Mouse (Mus musculus): ENCODE results near the gene Pak1ip1. TPM values are rescaled to one million over a fixed set of nuclear protein-coding genes. Genes with fewer than 3 reads are reported as not detected.
"Not testable (repeated sequence)": the region's sequence is repeated elsewhere in the genome, so short reads cannot be mapped to it uniquely, and the experiment has no call there.

Pak1ip1 gene
- polyA plus RNA-seq, 1 experiment from 2014 or later, result 66.0 TPM

GRCm38 (mm10) chr13:40971831-40972230, 29.0 kb upstream of the Pak1ip1 start:
- no peak overlapping the region for H3K9ac ChIP-seq (replicated peaks; ENCODE audit: low read length)
- H3K4me2 ChIP-seq (ENCODE audit: low read length), result no peak overlapping the region
- no peak for ATAC-seq (ENCODE audit: low FRiP score, low TSS enrichment)
- WGBS, result 80% methylated on average over 2 of the region's 2 CpGs
- no peak overlapping the region for H3K4me3 ChIP-seq (replicated peaks; ENCODE audit: low read depth, low read length)
- H3K9me3 ChIP-seq (ENCODE audit: control insufficient read depth, low read length), result no peaks in the 10 kb centered on the region
- H3K27ac ChIP-seq (replicated peaks; ENCODE audit: low read depth, low read length), result no peak overlapping the region
- no peaks in the 10 kb centered on the region for H3K27me3 ChIP-seq (ENCODE audit: control insufficient read depth, insufficient read depth, low read length)
- no peak for DNase-seq
- no peaks in the 10 kb centered on the region for H3K4me1 ChIP-seq (ENCODE audit: control insufficient read depth, insufficient read depth, low read length)
- no peaks in the 10 kb centered on the region for H3K36me3 ChIP-seq (ENCODE audit: control insufficient read depth, insufficient read depth, low read length)

- DNase-seq (no peak), ATAC-seq (ENCODE audit: low FRiP score, low TSS enrichment) (no peak)
- Histone ChIP-seq H3K4me2 (ENCODE audit: low read length) (no peak overlapping the region), H3K27ac (replicated peaks; ENCODE audit: low read depth, low read length) (no peak overlapping the region), H3K9ac (replicated peaks; ENCODE audit: low read length) (no peak overlapping the region), H3K36me3 (ENCODE audit: control insufficient read depth, insufficient read depth, low read length) (no peaks in the 10 kb centered on the region), H3K9me3 (ENCODE audit: control insufficient read depth, low read length) (no peaks in the 10 kb centered on the region), H3K4me3 (replicated peaks; ENCODE audit: low read depth, low read length) (no peak overlapping the region), H3K4me1 (ENCODE audit: control insufficient read depth, insufficient read depth, low read length) (no peaks in the 10 kb centered on the region), H3K27me3 (ENCODE audit: control insufficient read depth, insufficient read depth, low read length) (no peaks in the 10 kb centered on the region)
- WGBS, result 65% methylated on average over 5 of the region's 5 CpGs
Measured at GRCm38 (mm10) chr13:40972976-40973375, 27.8 kb upstream of the Pak1ip1 start.

- no peak overlapping the region for H3K4me3 ChIP-seq (replicated peaks; ENCODE audit: low read depth, low read length)
- no peak overlapping the region for H3K9ac ChIP-seq (replicated peaks; ENCODE audit: low read length)
- no peaks in the 10 kb centered on the region for H3K27me3 ChIP-seq (ENCODE audit: control insufficient read depth, insufficient read depth, low read length)
- DNase-seq (peak; percentile 60), ATAC-seq (ENCODE audit: low FRiP score, low TSS enrichment) (no peak)
- no peaks in the 10 kb centered on the region for H3K36me3 ChIP-seq (ENCODE audit: control insufficient read depth, insufficient read depth, low read length)
- no peak overlapping the region for H3K4me2 ChIP-seq (ENCODE audit: low read length)
- H3K27ac ChIP-seq (replicated peaks; ENCODE audit: low read depth, low read length), result no peak overlapping the region
- 11% methylated on average over 7 of the region's 7 CpGs for WGBS
- no peaks in the 10 kb centered on the region for H3K4me1 ChIP-seq (ENCODE audit: control insufficient read depth, insufficient read depth, low read length)
- H3K9me3 ChIP-seq (ENCODE audit: control insufficient read depth, low read length), result no peaks in the 10 kb centered on the region
Measured at GRCm38 (mm10) chr13:40977609-40978008, 23.2 kb upstream of the Pak1ip1 start.

- no peaks in the 10 kb centered on the region for H3K4me1 ChIP-seq (ENCODE audit: control insufficient read depth, insufficient read depth, low read length)
- no peak overlapping the region for H3K4me2 ChIP-seq (ENCODE audit: low read length)
- H3K36me3 ChIP-seq (ENCODE audit: control insufficient read depth, insufficient read depth, low read length), result no peaks in the 10 kb centered on the region
- H3K4me3 ChIP-seq (replicated peaks; ENCODE audit: low read depth, low read length), result no peak overlapping the region
- H3K27ac ChIP-seq (replicated peaks; ENCODE audit: low read depth, low read length), result no peak overlapping the region
- H3K9me3 ChIP-seq (ENCODE audit: control insufficient read depth, low read length), result no peaks in the 10 kb centered on the region
- 83% methylated on average over 4 of the region's 4 CpGs for WGBS
- ATAC-seq (ENCODE audit: low FRiP score, low TSS enrichment) (no peak), DNase-seq (no peak)
- H3K27me3 ChIP-seq (ENCODE audit: control insufficient read depth, insufficient read depth, low read length), result no peaks in the 10 kb centered on the region
- H3K9ac ChIP-seq (replicated peaks; ENCODE audit: low read length), result no peak overlapping the region
Measured at GRCm38 (mm10) chr13:40978652-40979051, 22.2 kb upstream of the Pak1ip1 start.

GRCm38 (mm10) chr13:40979321-40979720, 21.5 kb upstream of the Pak1ip1 start:
- H3K9ac ChIP-seq (replicated peaks; ENCODE audit: low read length), result no peak overlapping the region
- H3K4me3 ChIP-seq (replicated peaks; ENCODE audit: low read depth, low read length), result no peak overlapping the region
- no peak overlapping the region for H3K4me2 ChIP-seq (ENCODE audit: low read length)
- H3K36me3 ChIP-seq (ENCODE audit: control insufficient read depth, insufficient read depth, low read length), result no peaks in the 10 kb centered on the region
- no peak for ATAC-seq (ENCODE audit: low FRiP score, low TSS enrichment)
- 62% methylated on average over 2 of the region's 2 CpGs for WGBS
- no peaks in the 10 kb centered on the region for H3K9me3 ChIP-seq (ENCODE audit: control insufficient read depth, low read length)
- H3K27ac ChIP-seq (replicated peaks; ENCODE audit: low read depth, low read length), result no peak overlapping the region
- no peaks in the 10 kb centered on the region for H3K27me3 ChIP-seq (ENCODE audit: control insufficient read depth, insufficient read depth, low read length)
- DNase-seq, result no peak
- no peaks in the 10 kb centered on the region for H3K4me1 ChIP-seq (ENCODE audit: control insufficient read depth, insufficient read depth, low read length)

GRCm38 (mm10) chr13:40982759-40983158, 18.1 kb upstream of the Pak1ip1 start:
- no peak overlapping the region for H3K4me2 ChIP-seq (ENCODE audit: low read length)
- ATAC-seq (ENCODE audit: low FRiP score, low TSS enrichment) (no peak), DNase-seq (no peak)
- no peak overlapping the region for H3K27ac ChIP-seq (replicated peaks; ENCODE audit: low read depth, low read length)
- no peak overlapping the region for H3K4me3 ChIP-seq (replicated peaks; ENCODE audit: low read depth, low read length)
- no peaks in the 10 kb centered on the region for H3K27me3 ChIP-seq (ENCODE audit: control insufficient read depth, insufficient read depth, low read length)
- H3K36me3 ChIP-seq (ENCODE audit: control insufficient read depth, insufficient read depth, low read length), result no peaks in the 10 kb centered on the region
- H3K4me1 ChIP-seq (ENCODE audit: control insufficient read depth, insufficient read depth, low read length), result no peaks in the 10 kb centered on the region
- no peaks in the 10 kb centered on the region for H3K9me3 ChIP-seq (ENCODE audit: control insufficient read depth, low read length)
- H3K9ac ChIP-seq (replicated peaks; ENCODE audit: low read length), result no peak overlapping the region
- WGBS, result 93% methylated on average over 1 of the region's 1 CpGs

GRCm38 (mm10) chr13:40986081-40986480, 14.7 kb upstream of the Pak1ip1 start:
- ATAC-seq (ENCODE audit: low FRiP score, low TSS enrichment), result no peak
- Histone ChIP-seq H3K9ac (replicated peaks; ENCODE audit: low read length) (no peak overlapping the region), H3K4me2 (ENCODE audit: low read length) (no peak overlapping the region), H3K9me3 (ENCODE audit: control insufficient read depth, low read length) (no peaks in the 10 kb centered on the region), H3K27me3 (ENCODE audit: control insufficient read depth, insufficient read depth, low read length) (no peaks in the 10 kb centered on the region), H3K4me3 (replicated peaks; ENCODE audit: low read depth, low read length) (no peak overlapping the region), H3K36me3 (ENCODE audit: control insufficient read depth, insufficient read depth, low read length) (no peaks in the 10 kb centered on the region), H3K27ac (replicated peaks; ENCODE audit: low read depth, low read length) (no peak overlapping the region), H3K4me1 (ENCODE audit: control insufficient read depth, insufficient read depth, low read length) (no peaks in the 10 kb centered on the region)
- no peak for DNase-seq
- 90% methylated on average over 5 of the region's 5 CpGs for WGBS

- ATAC-seq (ENCODE audit: low FRiP score, low TSS enrichment); H3K27me3 ChIP-seq (ENCODE audit: control insufficient read depth, insufficient read depth, low read length): not testable (repeated sequence)
- 71% methylated on average over 4 of the region's 4 CpGs for WGBS
Measured at GRCm38 (mm10) chr13:40987608-40988303, 13.1 kb upstream of the Pak1ip1 start.

GRCm38 (mm10) chr13:40988418-40988817, 12.4 kb upstream of the Pak1ip1 start:
- Histone ChIP-seq H3K4me1 (ENCODE audit: control insufficient read depth, insufficient read depth, low read length) (no peaks in the 10 kb centered on the region), H3K4me2 (ENCODE audit: low read length) (no peak overlapping the region), H3K9ac (replicated peaks; ENCODE audit: low read length) (no peak overlapping the region), H3K9me3 (ENCODE audit: control insufficient read depth, low read length) (no peaks in the 10 kb centered on the region), H3K36me3 (ENCODE audit: control insufficient read depth, insufficient read depth, low read length) (no peaks in the 10 kb centered on the region), H3K27me3 (ENCODE audit: control insufficient read depth, insufficient read depth, low read length) (no peaks in the 10 kb centered on the region), H3K27ac (replicated peaks; ENCODE audit: low read depth, low read length) (no peak overlapping the region), H3K4me3 (replicated peaks; ENCODE audit: low read depth, low read length) (no peak overlapping the region)
- DNase-seq (no peak), ATAC-seq (ENCODE audit: low FRiP score, low TSS enrichment) (no peak)
- 65% methylated on average over 2 of the region's 2 CpGs for WGBS

More at GRCm38 (mm10) chr13:40987608-40988303, 13.1 kb upstream of the Pak1ip1 start:
- H3K9ac ChIP-seq (replicated peaks; ENCODE audit: low read length); DNase-seq; H3K4me3 ChIP-seq (replicated peaks; ENCODE audit: low read depth, low read length); H3K9me3 ChIP-seq (ENCODE audit: control insufficient read depth, low read length); H3K4me2 ChIP-seq (ENCODE audit: low read length); H3K4me1 ChIP-seq (ENCODE audit: control insufficient read depth, insufficient read depth, low read length); H3K27ac ChIP-seq (replicated peaks; ENCODE audit: low read depth, low read length); H3K36me3 ChIP-seq (ENCODE audit: control insufficient read depth, insufficient read depth, low read length): not testable (repeated sequence)
